Mouse (Mus musculus): Measurements from ENCODE around the gene Pnmal2.
A peak's percentile ranks its signal among the peaks of the same experiment; 100 is the strongest.

DNA sequence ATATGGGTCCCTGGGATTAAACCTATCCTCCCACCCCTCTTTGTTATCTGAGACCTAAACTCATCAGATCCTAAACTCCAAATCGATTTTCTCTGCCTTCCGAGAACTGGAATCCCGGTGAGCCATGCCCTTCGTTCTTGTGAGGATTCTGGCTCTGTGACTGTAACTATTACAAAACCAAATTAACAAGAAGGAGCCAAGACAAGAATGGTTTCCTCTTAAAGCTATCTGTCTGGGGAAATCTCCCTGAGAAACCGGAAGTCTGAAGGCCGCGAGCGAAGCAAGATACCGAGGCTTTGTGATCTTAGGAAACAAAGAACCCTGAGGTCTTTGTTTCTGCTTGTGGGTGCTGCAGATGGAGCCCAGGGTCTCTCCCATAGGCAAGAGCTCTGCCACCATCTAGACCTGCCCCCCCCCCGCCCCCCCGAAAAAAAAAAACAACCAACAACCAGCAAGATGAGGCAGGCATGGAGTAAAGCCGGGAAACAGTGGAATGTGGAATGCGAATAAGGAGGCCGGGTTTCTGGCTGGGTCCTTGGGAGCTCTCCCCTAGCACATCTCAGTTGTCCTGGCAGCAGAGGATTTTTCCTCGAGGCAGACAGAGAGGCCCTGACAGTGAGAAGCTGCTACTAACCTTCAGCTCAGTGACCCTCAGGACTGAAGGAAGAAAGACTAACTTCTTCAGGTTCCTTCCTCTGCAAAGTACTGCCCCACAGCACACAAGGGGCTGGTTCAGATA lies 45.7 kb downstream of the Pnmal2 start:
- 0 out of 3 replicates have a peak, but pooled peaks have one; percentile 17 for TF ChIP-seq GATA1 (IDR thresholded peaks at IDR 0.05; ENCODE audit: borderline replicate concordance, low read length)
- TF ChIP-seq FLI1 (IDR thresholded peaks at IDR 0.05; ENCODE audit: low read length) = no peak

Measured in megakaryocyte, embryonic 14.5 days (primary cell).